Mouse (Mus musculus) kidney, postnatal 0 days (tissue): ENCODE measurements around the gene Inka1. TPM values are rescaled to one million over a fixed set of nuclear protein-coding genes. Genes with fewer than 3 reads are reported as not detected.
A peak's percentile ranks its signal among the peaks of the same experiment; 100 is the strongest.

Experiments
- ATAC-seq: fragments of 200-750 bp; cut with Nextera tagmentation; replicated peaks from 2 replicates; pipeline ENCODE4 v1.8.0; 2017; ENCODE audit warnings: low read depth, moderate number of reproducible peaks, moderate TSS enrichment, moderate library complexity; ENCODE audit not compliant: low FRiP score
- DNase-seq: peaks from one replicate; pipeline ENCODE4 v3.0.0-alpha.2; 2016; ENCODE audit warnings: low spot score
- H3K27ac ChIP-seq: fragments of 300-500 bp; sonication (generic); 2 replicates; pipeline ENCODE4 v1.5.1; 2014; ENCODE audit warnings: mild to moderate bottlenecking
- H3K27me3 ChIP-seq: fragments of 300-500 bp; sonication (generic); 2 replicates; pipeline ENCODE4 v1.6.1; 2014; ENCODE audit warnings: low read length, mixed read lengths; ENCODE audit not compliant: insufficient read depth
- H3K36me3 ChIP-seq: fragments of 300-500 bp; sonication (generic); 2 replicates; pipeline ENCODE4 v1.6.1; 2014; ENCODE audit warnings: low read length, mixed read lengths; ENCODE audit not compliant: insufficient read depth
- H3K4me1 ChIP-seq: fragments of 300-500 bp; sonication (generic); replicated peaks from 2 replicates; pipeline ENCODE4 v1.6.1; 2014; ENCODE audit warnings: antibody characterized with exemption, low read length, mixed read lengths; ENCODE audit not compliant: insufficient read depth
- H3K4me2 ChIP-seq: fragments of 300-500 bp; sonication (generic); 2 replicates; pipeline ENCODE4 v1.6.1; 2014; ENCODE audit warnings: mild to moderate bottlenecking, low read length, moderate library complexity, mixed read lengths
- H3K4me3 ChIP-seq: fragments of 300-500 bp; sonication (generic); replicated peaks from 2 replicates; pipeline ENCODE4 v1.5.1; 2014; ENCODE audit warnings: low read depth, low read length
- H3K9ac ChIP-seq: fragments of 300-500 bp; sonication (generic); 2 replicates; pipeline ENCODE4 v1.6.1; 2014; ENCODE audit warnings: low read depth, low read length
- H3K9me3 ChIP-seq: fragments of 300-500 bp; sonication (generic); replicated peaks from 2 replicates; pipeline ENCODE4 v1.6.1; 2016; ENCODE audit warnings: low read length, inconsistent platforms, mixed read lengths
- CTCF ChIP-seq: IDR thresholded peaks from 2 replicates; pipeline ENCODE4 v1.5.1; 2016; ENCODE audit warnings: antibody characterized with exemption, low read depth, mild to moderate bottlenecking, moderate library complexity
- WGBS: fragments of 180-500 bp; shearing (Covaris S2); extraction: QIAGEN DNeasy Blood & Tissue Kit; methylation state at CpG from one replicate; pipeline ENCODE4 v1.1.7; 2014; 5-methylcytosine and 5-hydroxymethylcytosine counted together
- polyA plus RNA-seq: library from polyadenylated mRNA; unstranded; fragments of >200 nt; fragmentation: Nextera tagmentation; extraction: Ambion mirVana; gene quantifications from 2 replicates; pipeline ENCODE4 v1.2.1, GENCODE M21; 2015

Inka1 gene
- polyA plus RNA-seq, 1 experiment from 2014 or later: 63.8 TPM

GRCm38 (mm10) chr9:107987950-107988349, 2.3 kb upstream of the Inka1 start:
- TF ChIP-seq CTCF: no peak
- no peak overlapping the region for H3K9ac ChIP-seq
- H3K4me3 ChIP-seq: no peak overlapping the region
- H3K27me3 ChIP-seq: no peaks in the 10 kb centered on the region
- no peak overlapping the region for H3K4me2 ChIP-seq
- ATAC-seq (no peak), DNase-seq (no peak)
- peaks cover 10% of the 10 kb centered on the region; the same call in 1 of the 2 replicates for H3K4me1 ChIP-seq
- WGBS: 76% methylated on average over 3 of the region's 3 CpGs
- no peaks in the 10 kb centered on the region for H3K9me3 ChIP-seq
- no peaks in the 10 kb centered on the region for H3K36me3 ChIP-seq
- H3K27ac ChIP-seq: no peak overlapping the region

DNA sequence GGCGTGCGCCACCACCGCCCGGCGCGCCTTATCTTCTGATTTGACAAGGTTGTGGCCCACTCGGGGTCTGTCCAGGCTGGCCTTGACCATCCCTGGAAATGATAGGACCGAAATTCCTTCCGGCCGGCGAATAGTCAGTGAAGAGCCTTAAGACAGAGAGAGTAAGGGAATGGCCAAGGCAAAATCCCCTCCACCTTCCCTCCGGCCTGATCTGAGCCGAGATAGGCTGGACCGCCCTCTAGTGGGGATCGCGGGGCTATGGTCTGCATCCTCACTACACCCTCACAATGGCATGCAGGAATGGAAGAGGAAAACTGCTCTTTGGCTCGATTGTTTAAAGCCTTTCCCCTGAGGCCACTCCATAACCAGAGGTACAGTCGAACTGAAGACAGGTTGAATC, 697 bp upstream of the Inka1 start:
- 1% methylated on average over 18 of the region's 18 CpGs for WGBS
- H3K27ac ChIP-seq: peak overlapping the region; percentile 98; the same call in 1 of the 2 replicates

GRCm38 (mm10) chr9:107984754-107985055, 974 bp downstream of the Inka1 start:
- Histone ChIP-seq H3K4me2 (peak overlapping the region; percentile 82), H3K9ac (peak overlapping the region; percentile 67), H3K36me3 (no peaks in the 10 kb centered on the region), H3K27me3 (no peaks in the 10 kb centered on the region), H3K4me3 (peak overlapping the region; percentile 67), H3K27ac (peak overlapping the region; percentile 98), H3K4me1 (peaks cover 22% of the 10 kb centered on the region), H3K9me3 (no peaks in the 10 kb centered on the region)
- no peak for DNase-seq
- TF ChIP-seq CTCF: no peak
- ATAC-seq: no peak
- 32% methylated on average over 9 of the region's 9 CpGs for WGBS

More for the DNA sequence above, 697 bp upstream of the Inka1 start:
- Histone ChIP-seq H3K9ac (no peak overlapping the region), H3K4me2 (peak overlapping the region; percentile 82), H3K27me3 (no peaks in the 10 kb centered on the region), H3K36me3 (no peaks in the 10 kb centered on the region), H3K4me1 (peaks cover 22% of the 10 kb centered on the region), H3K9me3 (no peaks in the 10 kb centered on the region), H3K4me3 (peak overlapping the region; percentile 67)
- DNase-seq (peak; percentile 95), ATAC-seq (peak; percentile 30)
- TF ChIP-seq CTCF: peak; percentile 96

- Histone ChIP-seq H3K27me3 (no peaks in the 10 kb centered on the region), H3K4me2 (peak overlapping the region; percentile 82), H3K36me3 (no peaks in the 10 kb centered on the region), H3K27ac (peak overlapping the region; percentile 98), H3K4me1 (peaks cover 22% of the 10 kb centered on the region), H3K9me3 (no peaks in the 10 kb centered on the region), H3K4me3 (peak overlapping the region; percentile 67), H3K9ac (peak overlapping the region; percentile 67)
- no peak for ATAC-seq
- DNase-seq: no peak
- no peak for TF ChIP-seq CTCF
- WGBS: 42% methylated on average over 19 of the region's 19 CpGs
Observed at GRCm38 (mm10) chr9:107984052-107984753, 1.5 kb downstream of the Inka1 start.

GRCm38 (mm10) chr9:107983421-107983890, 2.2 kb downstream of the Inka1 start:
- H3K36me3 ChIP-seq: no peaks in the 10 kb centered on the region
- H3K9ac ChIP-seq: peak overlapping the region; percentile 67
- ATAC-seq (peak; percentile 41), DNase-seq (peak; percentile 97)
- H3K27me3 ChIP-seq: no peaks in the 10 kb centered on the region
- WGBS: 14% methylated on average over 4 of the region's 4 CpGs
- no peak for TF ChIP-seq CTCF
- peak overlapping the region; percentile 98 for H3K27ac ChIP-seq
- peak overlapping the region; percentile 67 for H3K4me3 ChIP-seq
- peak overlapping the region; percentile 82 for H3K4me2 ChIP-seq
- H3K9me3 ChIP-seq: no peaks in the 10 kb centered on the region
- peaks cover 22% of the 10 kb centered on the region for H3K4me1 ChIP-seq

DNA sequence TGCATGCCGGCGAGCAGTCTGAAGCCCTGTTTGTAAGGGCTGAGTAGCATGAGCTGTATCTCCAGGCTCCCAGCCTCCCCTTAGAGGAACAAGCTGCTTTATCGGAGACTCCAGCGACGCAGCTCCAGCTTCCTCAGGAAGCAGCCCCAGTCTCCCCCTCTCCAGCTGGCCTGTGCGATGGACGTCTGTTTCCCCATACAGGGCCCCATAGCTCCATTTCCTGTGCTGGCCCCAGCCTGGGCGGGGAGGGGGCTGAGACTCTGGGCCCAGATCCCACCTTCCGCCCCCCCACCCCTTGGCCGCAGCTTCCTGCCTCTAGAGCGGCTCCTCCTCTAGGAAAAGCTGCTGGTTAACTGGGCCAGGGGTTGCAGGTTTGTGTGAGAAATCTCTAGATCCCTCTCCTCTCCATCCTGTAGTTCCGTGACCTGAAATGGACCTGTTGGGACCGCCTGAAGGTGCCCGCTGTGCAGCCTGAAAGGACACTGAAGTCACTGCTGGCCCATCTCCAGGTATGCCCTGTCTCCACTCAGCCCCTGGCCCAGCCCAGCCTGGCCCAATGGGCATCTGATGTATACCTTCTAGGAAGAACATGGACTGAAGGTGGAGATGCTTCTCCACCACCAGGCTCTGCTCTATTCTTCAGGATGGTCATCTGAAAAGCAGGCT, 2.9 kb downstream of the Inka1 start, which contains the start of gene Gm20661:
Gene Gm20661, plus strand, starts transcription at position 378 of the 666 bp plus-strand sequence.
- Histone ChIP-seq H3K27me3 (no peaks in the 10 kb centered on the region), H3K4me2 (peak within 1 kb of the TSS; percentile 82), H3K36me3 (no peaks in the 10 kb centered on the region), H3K4me3 (peak within 1 kb of the TSS; percentile 67), H3K9ac (peak within 1 kb of the TSS; percentile 67), H3K27ac (peak within 1 kb of the TSS; percentile 98), H3K4me1 (peaks cover 22% of the 10 kb centered on the region), H3K9me3 (no peaks in the 10 kb centered on the region)
- no peak for TF ChIP-seq CTCF
- peak; percentile 72 for ATAC-seq
- DNase-seq: peak; percentile 96
- 14% methylated on average over 14 of the region's 14 CpGs for WGBS
